Mouse (Mus musculus): ENCODE results near the gene Scamp1. TPM values are rescaled to one million over a fixed set of nuclear protein-coding genes. Genes with fewer than 3 reads are reported as not detected.

Scamp1 gene
- total RNA-seq, 4 experiments from 2014 or later, result 179 to 217 (median 192) TPM

Other genes with a start within 250 kb of the Scamp1 start
- gene Lhfpl2, start 228.1 kb downstream of the Scamp1 start, total RNA-seq (2022), result 10 to 100 TPM; 13.8 to 16.9 (median 14.8) TPM
- 10 to 100 TPM; 45.2 to 49.9 (median 47.9) TPM for gene Ap3b1, start 73.1 kb upstream of the Scamp1 start, total RNA-seq (2022)